Mouse (Mus musculus) limb, embryonic 13.5 days (tissue): ENCODE measurements around the gene Nrtn. TPM values are rescaled to one million over a fixed set of nuclear protein-coding genes. Genes with fewer than 3 reads are reported as not detected.
A peak's percentile ranks its signal among the peaks of the same experiment; 100 is the strongest.

Experiments
- ATAC-seq: fragments of 200-750 bp; cut with Nextera tagmentation; 2 replicates; pipeline ENCODE4 v1.8.0; 2017; ENCODE audit warnings: low read depth, moderate number of reproducible peaks, moderate TSS enrichment; ENCODE audit not compliant: low FRiP score
- H3K27ac ChIP-seq: fragments of 300-500 bp; sonication (generic); 2 replicates; pipeline ENCODE4 v1.5.1; 2015; ENCODE audit warnings: inconsistent platforms, mild to moderate bottlenecking, moderate library complexity
- H3K27me3 ChIP-seq: fragments of 300-500 bp; sonication (generic); 2 replicates; pipeline ENCODE4 v1.6.1; 2015; ENCODE audit warnings: mild to moderate bottlenecking, inconsistent platforms
- H3K36me3 ChIP-seq: fragments of 300-500 bp; sonication (generic); 2 replicates; pipeline ENCODE4 v1.6.1; 2015; ENCODE audit warnings: inconsistent platforms, mild to moderate bottlenecking, moderate library complexity
- H3K4me1 ChIP-seq: fragments of 300-500 bp; sonication (generic); 2 replicates; pipeline ENCODE4 v1.6.1; 2015; ENCODE audit warnings: inconsistent platforms
- H3K4me2 ChIP-seq: fragments of 300-500 bp; sonication (generic); replicated peaks from 2 replicates; pipeline ENCODE4 v1.6.1; 2015; ENCODE audit warnings: inconsistent platforms, mild to moderate bottlenecking, moderate library complexity
- H3K4me3 ChIP-seq: fragments of 300-500 bp; sonication (generic); 2 replicates; pipeline ENCODE4 v1.5.1; 2015; ENCODE audit warnings: moderate library complexity, mild to moderate bottlenecking, inconsistent platforms
- H3K9ac ChIP-seq: fragments of 300-500 bp; sonication (generic); 2 replicates; pipeline ENCODE4 v1.6.1; 2015; ENCODE audit warnings: mild to moderate bottlenecking, inconsistent platforms
- H3K9me3 ChIP-seq: fragments of 300-500 bp; sonication (generic); 2 replicates; pipeline ENCODE4 v1.6.1; 2016; ENCODE audit warnings: inconsistent platforms
- WGBS: fragments of 180-500 bp; shearing (Covaris S2); methylation state at CpG from one replicate; pipeline ENCODE4 v1.1.7; 2015; 5-methylcytosine and 5-hydroxymethylcytosine counted together
- polyA plus RNA-seq: library from polyadenylated mRNA; unstranded; fragments of >200 nt; fragmentation: Nextera tagmentation; extraction: Ambion mirVana; gene quantifications from 2 replicates; pipeline ENCODE4 v1.2.1, GENCODE M21; 2015

Gene Nrtn
- polyA plus RNA-seq, 1 experiment from 2014 or later = 14.1 TPM

DNA sequence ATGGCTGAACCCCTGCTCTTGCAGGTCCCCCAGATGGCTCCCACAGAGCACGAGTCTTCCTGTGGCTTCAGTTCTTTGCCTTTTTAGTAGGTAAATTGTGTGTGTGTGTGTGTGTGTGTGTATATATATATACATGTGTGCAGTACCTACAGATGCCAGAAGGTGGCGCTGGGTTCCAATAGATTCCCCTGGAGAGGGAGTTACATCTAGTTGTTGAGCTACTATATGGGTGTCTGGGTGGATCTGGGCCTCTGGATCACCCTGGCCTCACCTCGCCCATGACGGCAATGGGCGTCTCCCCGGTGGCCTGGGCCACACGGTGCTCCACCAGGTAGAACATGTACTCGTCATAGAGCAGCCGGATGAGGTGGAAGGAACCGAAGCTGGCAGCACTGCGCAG, 20.2 kb upstream of the Nrtn start:
- H3K4me3 ChIP-seq = no peak overlapping the region
- H3K4me2 ChIP-seq = no peak overlapping the region
- ATAC-seq = no peak
- no peaks in the 10 kb centered on the region for H3K27me3 ChIP-seq
- no peaks in the 10 kb centered on the region for H3K4me1 ChIP-seq
- H3K9me3 ChIP-seq = peaks cover 8% of the 10 kb centered on the region; the same call in 1 of the 2 replicates
- H3K27ac ChIP-seq = no peak overlapping the region
- peaks cover 19% of the 10 kb centered on the region for H3K36me3 ChIP-seq
- H3K9ac ChIP-seq = no peak overlapping the region
- WGBS = 86% methylated on average over 11 of the region's 11 CpGs

DNA sequence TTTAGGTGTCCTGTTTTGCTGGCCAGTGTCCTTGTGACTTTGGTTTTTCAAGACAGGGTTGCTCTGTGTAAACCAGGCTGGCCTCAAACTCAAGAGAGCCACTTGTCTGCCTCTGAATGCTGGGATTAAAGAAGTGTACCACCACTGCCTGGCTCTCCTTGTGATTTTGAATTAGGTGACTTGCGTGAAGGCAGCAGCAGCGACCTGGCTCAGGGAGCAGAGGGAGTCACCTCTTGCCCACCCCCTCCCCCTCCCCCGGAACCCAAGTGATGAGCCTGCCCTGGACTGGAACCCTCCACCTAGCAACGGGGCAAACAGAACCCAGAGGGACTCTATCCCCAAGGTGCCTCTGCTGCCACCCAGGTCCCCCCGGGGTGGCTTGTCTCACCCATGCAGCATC, 12.6 kb upstream of the Nrtn start, which contains the start of gene Prr22:
Prr22 (plus strand) TSS at position 301 of the 400 bp plus-strand sequence.
- no peak within 1 kb of the TSS for H3K27ac ChIP-seq
- H3K36me3 ChIP-seq = peaks cover 51% of the 10 kb centered on the region
- no peaks in the 10 kb centered on the region for H3K9me3 ChIP-seq
- H3K9ac ChIP-seq = no peak within 1 kb of the TSS
- WGBS = 92% methylated on average over 5 of the region's 5 CpGs
- H3K4me1 ChIP-seq = peaks cover 6% of the 10 kb centered on the region
- H3K4me3 ChIP-seq = no peak within 1 kb of the TSS
- ATAC-seq = no peak
- H3K4me2 ChIP-seq = no peak within 1 kb of the TSS
- no peaks in the 10 kb centered on the region for H3K27me3 ChIP-seq

DNA sequence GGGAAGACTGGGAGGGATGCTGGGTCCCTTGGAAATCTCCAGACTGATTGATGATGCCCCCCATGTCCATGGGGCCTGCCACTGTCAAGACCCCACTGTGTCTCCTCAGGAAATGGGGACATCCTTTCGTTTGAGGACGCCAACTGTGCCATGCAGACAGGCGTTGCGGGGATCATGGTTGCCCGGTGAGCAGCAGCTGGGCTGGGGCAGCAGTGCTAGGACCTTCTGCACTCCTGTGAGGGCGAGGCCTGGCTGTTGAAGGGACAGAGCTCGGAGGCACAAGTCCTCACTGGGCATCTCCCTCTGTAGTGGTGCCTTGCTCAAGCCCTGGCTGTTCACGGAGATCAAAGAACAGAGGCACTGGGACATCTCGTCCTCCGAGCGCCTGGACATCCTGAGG, 11.6 kb upstream of the Nrtn start:
- Histone ChIP-seq H3K9me3 (no peaks in the 10 kb centered on the region), H3K27ac (no peak overlapping the region), H3K4me2 (no peak overlapping the region), H3K4me1 (peaks cover 6% of the 10 kb centered on the region), H3K9ac (no peak overlapping the region), H3K4me3 (no peak overlapping the region), H3K27me3 (no peaks in the 10 kb centered on the region), H3K36me3 (peaks cover 51% of the 10 kb centered on the region)
- 91% methylated on average over 11 of the region's 11 CpGs for WGBS
- no peak for ATAC-seq

GRCm38 (mm10) chr17:56767531-56768135, 10.3 kb upstream of the Nrtn start:
- H3K27ac ChIP-seq = no peak overlapping the region
- WGBS = 95% methylated on average over 29 of the region's 29 CpGs
- peaks cover 13% of the 10 kb centered on the region for H3K4me1 ChIP-seq
- ATAC-seq = no peak
- no peak overlapping the region for H3K4me2 ChIP-seq
- no peak overlapping the region for H3K4me3 ChIP-seq
- H3K9me3 ChIP-seq = no peaks in the 10 kb centered on the region
- no peaks in the 10 kb centered on the region for H3K27me3 ChIP-seq
- H3K9ac ChIP-seq = no peak overlapping the region
- peaks cover 51% of the 10 kb centered on the region for H3K36me3 ChIP-seq

DNA sequence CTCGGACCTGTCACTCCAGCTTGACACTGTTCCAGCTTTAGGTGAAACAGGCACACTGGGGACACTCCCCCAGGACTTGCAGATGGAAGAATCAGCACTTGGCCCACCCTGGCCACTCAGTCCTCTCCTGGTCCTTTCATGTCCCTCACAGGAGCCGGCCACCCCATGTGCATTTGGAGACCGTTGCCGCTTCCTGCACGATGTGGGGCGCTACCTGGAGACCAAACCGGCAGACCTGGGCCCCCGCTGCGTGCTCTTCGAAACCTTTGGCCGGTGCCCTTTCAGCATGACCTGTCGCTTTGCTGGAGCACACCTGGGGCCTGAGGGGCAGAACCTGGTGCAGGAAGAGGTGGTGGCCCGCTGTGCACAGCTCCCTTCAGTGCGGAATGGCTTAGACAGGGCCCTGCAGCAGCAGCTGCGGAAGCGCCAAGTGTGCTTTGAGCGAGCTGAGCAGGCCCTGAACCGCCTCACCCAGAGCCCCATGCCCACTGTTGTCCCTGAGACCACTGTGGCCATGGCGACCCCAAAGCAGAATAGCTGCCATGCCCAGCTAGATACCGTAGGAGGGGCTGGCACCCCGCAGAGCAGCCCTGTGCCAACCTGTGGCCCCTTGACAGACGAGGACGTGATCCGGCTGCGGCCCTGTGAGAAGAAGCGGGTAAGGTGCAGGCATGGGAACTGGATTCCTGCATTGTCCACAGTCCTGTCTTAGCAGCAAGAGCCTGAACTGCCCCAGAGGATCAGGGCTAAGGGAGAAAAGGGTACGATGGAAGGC, 9.5 kb upstream of the Nrtn start:
- no peak for ATAC-seq
- H3K9me3 ChIP-seq = no peaks in the 10 kb centered on the region
- H3K4me1 ChIP-seq = peaks cover 18% of the 10 kb centered on the region
- H3K27me3 ChIP-seq = no peaks in the 10 kb centered on the region
- 93% methylated on average over 27 of the region's 27 CpGs for WGBS
- no peak overlapping the region for H3K4me3 ChIP-seq
- H3K9ac ChIP-seq = no peak overlapping the region
- no peak overlapping the region for H3K4me2 ChIP-seq
- H3K36me3 ChIP-seq = peaks cover 51% of the 10 kb centered on the region
- no peak overlapping the region for H3K27ac ChIP-seq

DNA sequence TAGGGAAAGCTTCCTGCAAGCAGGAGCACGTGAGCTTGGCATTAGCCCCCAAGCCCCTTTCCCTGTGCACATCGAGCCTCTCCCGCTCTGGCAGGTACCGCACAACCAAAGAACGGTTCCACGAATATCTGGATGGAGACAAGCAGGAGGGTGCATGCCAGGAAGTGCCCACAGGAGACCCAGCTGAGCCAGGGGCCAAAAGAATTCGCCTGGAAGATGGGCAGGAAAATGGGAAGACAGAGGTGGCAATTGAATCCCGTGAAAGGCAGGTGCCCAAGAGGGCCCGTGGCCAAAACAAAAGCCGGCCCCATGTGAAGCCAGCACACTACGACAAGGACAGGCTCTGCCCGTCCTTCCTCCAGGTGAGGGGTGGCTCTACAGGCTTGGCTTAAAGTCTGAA, 8.1 kb upstream of the Nrtn start:
- no peaks in the 10 kb centered on the region for H3K27me3 ChIP-seq
- peak overlapping the region; percentile 81 for H3K4me2 ChIP-seq
- H3K27ac ChIP-seq = 0 out of 2 replicates have a peak overlapping the region, but pooled peaks have one; percentile 33
- no peaks in the 10 kb centered on the region for H3K9me3 ChIP-seq
- H3K4me3 ChIP-seq = peak overlapping the region; percentile 71
- peak overlapping the region; percentile 76 for H3K9ac ChIP-seq
- no peak for ATAC-seq
- peaks cover 41% of the 10 kb centered on the region for H3K36me3 ChIP-seq
- 54% methylated on average over 12 of the region's 12 CpGs for WGBS
- peaks cover 24% of the 10 kb centered on the region for H3K4me1 ChIP-seq

DNA sequence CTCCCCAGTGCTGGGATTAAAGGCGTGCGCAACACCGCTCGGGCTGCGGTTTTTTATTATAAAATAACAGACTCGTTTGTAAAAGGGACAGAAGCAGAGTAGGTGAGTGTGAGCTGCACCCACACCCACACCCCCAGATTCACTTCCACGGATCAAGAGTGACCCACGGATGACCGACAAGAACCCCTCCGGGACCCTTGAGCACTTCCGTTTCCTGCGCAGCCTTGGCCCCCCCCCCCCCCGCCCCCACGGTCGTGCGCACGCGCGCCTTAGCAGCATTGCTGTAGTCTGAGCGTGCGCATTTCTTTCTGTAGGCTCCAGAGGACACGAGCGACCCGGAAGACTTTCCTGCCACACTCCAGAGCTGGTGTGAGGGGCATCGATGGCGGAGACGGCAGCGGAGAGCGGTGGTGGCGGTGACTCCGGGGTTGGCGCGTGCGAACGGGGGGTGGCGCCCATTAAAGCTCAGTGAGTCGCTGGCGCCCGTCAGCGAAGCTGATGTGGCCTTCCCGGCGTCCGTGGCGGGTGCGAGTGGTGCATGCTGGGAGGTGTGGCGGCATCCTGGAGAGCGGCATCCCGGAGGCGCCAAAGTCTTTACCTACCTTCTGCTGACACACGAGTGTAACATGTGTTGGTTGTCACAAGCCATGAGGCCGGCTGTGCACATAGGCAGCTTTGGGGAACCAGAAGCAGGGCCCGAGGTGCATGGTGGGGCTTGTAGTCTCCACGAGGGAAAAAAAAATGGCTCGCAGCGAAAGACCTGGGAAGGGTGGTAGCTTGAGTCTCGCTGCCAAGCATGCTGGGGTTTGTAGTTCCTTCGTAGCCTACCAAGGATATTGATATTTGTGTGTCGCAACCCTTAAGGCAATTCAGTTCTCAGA, 7.4 kb upstream of the Nrtn start, which contains the start of gene Dus3l:
Dus3l (plus strand) TSS at position 284 of the 881 bp plus-strand sequence.
- Histone ChIP-seq H3K9ac (peak within 1 kb of the TSS; percentile 76), H3K27me3 (no peaks in the 10 kb centered on the region), H3K4me1 (peaks cover 26% of the 10 kb centered on the region), H3K4me2 (peak within 1 kb of the TSS; percentile 81), H3K36me3 (peaks cover 34% of the 10 kb centered on the region), H3K9me3 (no peaks in the 10 kb centered on the region), H3K4me3 (peak within 1 kb of the TSS; percentile 71), H3K27ac (peak within 1 kb of the TSS; percentile 94)
- ATAC-seq = peak; percentile 81
- WGBS = 2% methylated on average over 57 of the region's 58 CpGs

DNA sequence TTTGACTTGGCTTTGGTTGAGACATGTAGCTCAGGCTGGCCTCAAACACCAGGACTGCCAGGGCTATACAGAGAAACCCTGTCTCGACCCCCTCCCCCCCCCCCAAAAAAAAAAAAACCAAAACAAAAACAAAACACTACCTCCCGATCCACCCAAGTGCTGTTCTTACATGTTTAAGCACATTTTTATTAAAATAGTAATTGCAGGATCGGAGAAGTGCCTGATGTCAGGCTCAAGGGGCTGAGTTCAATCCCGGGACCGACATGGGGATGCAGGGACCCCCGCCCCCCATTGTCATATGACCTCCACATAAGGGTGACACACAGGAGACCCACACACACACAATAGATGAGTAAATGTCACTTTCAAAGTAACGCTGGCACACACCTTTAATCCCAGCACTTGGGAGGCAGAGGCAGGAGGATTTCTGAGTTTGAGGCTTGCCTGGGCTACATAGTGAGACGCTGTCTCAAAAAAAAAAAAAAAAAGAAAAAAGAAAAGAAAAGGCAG, 6.5 kb upstream of the Nrtn start:
- WGBS = 81% methylated on average over 8 of the region's 8 CpGs
- H3K9ac ChIP-seq = no peak overlapping the region
- H3K36me3 ChIP-seq = peaks cover 24% of the 10 kb centered on the region
- peak overlapping the region; percentile 71 for H3K4me3 ChIP-seq
- H3K27ac ChIP-seq = no peak overlapping the region
- no peaks in the 10 kb centered on the region for H3K27me3 ChIP-seq
- H3K4me1 ChIP-seq = peaks cover 36% of the 10 kb centered on the region
- no peak for ATAC-seq
- no peaks in the 10 kb centered on the region for H3K9me3 ChIP-seq
- peak overlapping the region; percentile 81 for H3K4me2 ChIP-seq

GRCm38 (mm10) chr17:56762769-56763731, 5.7 kb upstream of the Nrtn start:
- Histone ChIP-seq H3K4me3 (no peak overlapping the region; the same call in 1 of the 2 replicates), H3K9ac (no peak overlapping the region), H3K4me1 (peaks cover 40% of the 10 kb centered on the region), H3K27me3 (peaks cover 2% of the 10 kb centered on the region; the same call in 1 of the 2 replicates), H3K27ac (peak overlapping the region; percentile 81; the same call in 1 of the 2 replicates), H3K36me3 (peaks cover 17% of the 10 kb centered on the region), H3K4me2 (peak overlapping the region; percentile 75; the same call in 1 of the 2 replicates), H3K9me3 (no peaks in the 10 kb centered on the region)
- WGBS = 52% methylated on average over 27 of the region's 27 CpGs
- ATAC-seq = no peak

DNA sequence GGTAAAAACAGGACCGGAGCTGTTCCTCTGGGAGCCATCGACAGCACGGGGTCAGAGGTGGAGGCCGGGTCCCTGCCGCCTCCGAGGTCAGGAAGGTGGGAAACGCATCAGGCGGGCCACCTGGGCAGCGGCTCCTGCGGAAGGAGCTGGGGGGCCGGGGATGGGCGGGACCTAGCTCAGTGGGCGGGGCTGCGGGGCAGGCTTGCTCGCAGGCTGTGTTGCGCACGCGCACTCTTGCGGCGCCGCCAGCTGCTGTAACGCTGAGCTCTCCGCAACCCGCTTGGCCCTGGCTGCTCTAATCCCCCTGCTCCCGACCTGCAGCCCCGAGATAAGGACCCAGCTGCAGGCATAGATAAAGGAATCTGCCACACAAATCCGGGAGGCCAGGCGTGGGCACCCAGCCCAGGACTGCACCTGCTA, 4.7 kb upstream of the Nrtn start:
- WGBS = 0% methylated on average over 28 of the region's 28 CpGs
- H3K9ac ChIP-seq = peak overlapping the region; percentile 70
- no peaks in the 10 kb centered on the region for H3K9me3 ChIP-seq
- ATAC-seq = peak; percentile 33
- H3K4me1 ChIP-seq = peaks cover 49% of the 10 kb centered on the region
- peaks cover 6% of the 10 kb centered on the region for H3K36me3 ChIP-seq
- peaks cover 12% of the 10 kb centered on the region for H3K27me3 ChIP-seq
- peak overlapping the region; percentile 75 for H3K4me2 ChIP-seq
- peak overlapping the region; percentile 48 for H3K4me3 ChIP-seq
- peak overlapping the region; percentile 81; the same call in 1 of the 2 replicates for H3K27ac ChIP-seq

DNA sequence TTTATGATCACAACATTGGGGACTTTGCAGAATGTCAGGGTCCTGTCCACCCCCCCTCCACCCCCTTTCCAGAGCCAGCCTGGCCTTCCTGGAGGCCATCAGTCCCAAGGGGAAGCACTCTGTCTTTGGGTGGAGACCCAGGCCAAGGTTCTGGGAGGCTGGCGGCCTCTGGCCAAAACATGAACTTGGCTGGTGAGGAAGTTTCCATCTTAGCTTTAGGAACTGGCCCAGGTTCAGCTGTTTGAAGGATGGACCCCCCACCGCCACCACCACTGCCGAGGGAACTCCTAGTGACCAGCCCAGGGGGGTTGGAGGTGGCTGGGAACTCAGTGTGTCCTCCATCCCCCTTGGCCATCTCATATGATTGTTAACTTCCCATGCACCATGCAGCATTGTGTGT, 3.7 kb upstream of the Nrtn start:
- no peak overlapping the region for H3K4me3 ChIP-seq
- H3K4me2 ChIP-seq = peak overlapping the region; percentile 75
- H3K9me3 ChIP-seq = no peaks in the 10 kb centered on the region
- ATAC-seq = no peak
- no peak overlapping the region for H3K9ac ChIP-seq
- H3K36me3 ChIP-seq = no peaks in the 10 kb centered on the region
- 63% methylated on average over 3 of the region's 3 CpGs for WGBS
- no peak overlapping the region for H3K27ac ChIP-seq
- peaks cover 55% of the 10 kb centered on the region for H3K4me1 ChIP-seq
- peaks cover 21% of the 10 kb centered on the region for H3K27me3 ChIP-seq
